Mouse (Mus musculus): ENCODE results near the gene Haus2. TPM values are rescaled to one million over a fixed set of nuclear protein-coding genes. Genes with fewer than 3 reads are reported as not detected.
"Not testable (repeated sequence)": the region's sequence is repeated elsewhere in the genome, so short reads cannot be mapped to it uniquely, and the experiment has no call there.

Gene Haus2
- total RNA-seq (2021): 14.8 and 15.5 TPM in 2 replicates
- long read RNA-seq, partial matches to known transcripts: 0 of 6 reads
- long read RNA-seq, other reads (novel, unspliced or antisense): 2 of 6 reads

GRCm38 (mm10) chr2:120608830-120609723 is at the start of gene Haus2, which contains the start of gene Lrrc57:
TSS of gene Haus2 (plus strand) at chr2:120609383.
TSS of gene Lrrc57 (minus strand) at chr2:120609520.
- peak; percentile 92 for DNase-seq

GRCm38 (mm10) chr2:120561524-120561923 is 47.7 kb upstream of the Haus2 start:
- no peak for DNase-seq

DNA sequence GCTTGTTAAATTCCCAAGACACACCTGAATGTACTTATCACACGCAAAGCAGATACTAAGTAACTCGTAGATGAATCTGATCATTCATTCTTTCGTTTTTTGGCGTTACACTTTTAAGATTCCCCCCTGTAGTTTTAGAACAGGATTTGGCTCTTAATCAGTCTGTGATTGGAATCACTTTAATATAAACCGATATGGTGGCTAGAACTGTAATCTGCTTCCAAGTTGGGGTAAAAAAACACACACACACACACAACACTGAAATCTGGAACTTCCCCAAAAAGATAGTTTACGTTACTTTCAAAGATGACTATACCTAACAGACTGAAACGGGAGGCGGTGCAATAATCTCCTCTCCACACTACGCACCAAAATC is 46.3 kb upstream of the Haus2 start:
- no peak for DNase-seq

- DNase-seq: peak; percentile 88
Observed at GRCm38 (mm10) chr2:120563235-120563990, 45.8 kb upstream of the Haus2 start, which contains the start of gene Zfp106. TSS of gene Zfp106 (minus strand) at chr2:120563843.

DNA sequence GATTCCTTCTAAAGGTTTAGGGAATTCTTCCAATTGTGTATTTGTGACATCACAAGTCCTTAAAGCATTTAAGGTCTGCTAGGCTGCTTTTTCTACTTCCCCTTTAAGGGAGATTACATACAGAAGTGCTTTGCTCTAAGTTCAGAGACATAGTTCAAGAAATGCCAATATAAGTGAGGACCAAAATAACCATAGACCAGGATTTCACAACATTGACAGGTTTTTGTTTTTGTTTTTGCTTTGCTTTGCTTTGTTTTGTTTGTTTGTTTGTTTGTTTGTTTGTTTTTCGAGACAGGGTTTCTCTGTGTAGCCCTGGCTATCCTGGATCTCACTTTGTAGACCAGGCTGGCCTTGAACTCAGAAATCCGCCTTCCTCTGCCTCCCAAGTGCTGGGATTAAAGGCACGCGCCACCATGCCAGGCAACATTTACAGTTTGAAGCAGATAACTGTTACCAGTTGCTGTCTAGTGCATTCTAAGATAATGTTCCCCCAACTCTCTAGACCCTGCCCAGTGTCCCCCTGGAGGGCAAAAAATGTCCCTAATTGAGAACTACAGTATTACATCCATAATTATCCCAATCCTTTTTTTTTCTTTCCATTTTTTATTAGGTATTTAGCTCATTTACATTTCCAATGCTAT is 44.5 kb upstream of the Haus2 start:
- not testable (repeated sequence) for DNase-seq

DNA sequence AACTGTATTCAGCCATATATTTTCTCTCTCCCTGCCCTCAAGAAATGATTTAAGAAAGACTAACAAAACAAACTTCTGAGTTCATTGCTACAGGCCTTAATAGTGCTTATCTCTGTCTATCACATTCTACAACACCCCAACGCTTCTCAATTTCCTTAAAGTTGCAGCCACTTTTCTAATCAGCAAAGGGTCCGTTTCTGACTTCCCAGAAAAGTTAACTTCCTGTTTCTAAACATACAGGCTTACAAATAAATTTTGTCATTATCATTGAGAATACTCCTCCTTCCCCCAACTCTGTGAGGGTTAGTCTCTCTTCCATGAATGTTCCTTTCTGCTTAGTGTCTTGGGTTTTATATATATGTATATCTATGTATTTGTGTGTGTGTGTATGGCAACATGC is 43.8 kb upstream of the Haus2 start:
- no peak for DNase-seq

DNA sequence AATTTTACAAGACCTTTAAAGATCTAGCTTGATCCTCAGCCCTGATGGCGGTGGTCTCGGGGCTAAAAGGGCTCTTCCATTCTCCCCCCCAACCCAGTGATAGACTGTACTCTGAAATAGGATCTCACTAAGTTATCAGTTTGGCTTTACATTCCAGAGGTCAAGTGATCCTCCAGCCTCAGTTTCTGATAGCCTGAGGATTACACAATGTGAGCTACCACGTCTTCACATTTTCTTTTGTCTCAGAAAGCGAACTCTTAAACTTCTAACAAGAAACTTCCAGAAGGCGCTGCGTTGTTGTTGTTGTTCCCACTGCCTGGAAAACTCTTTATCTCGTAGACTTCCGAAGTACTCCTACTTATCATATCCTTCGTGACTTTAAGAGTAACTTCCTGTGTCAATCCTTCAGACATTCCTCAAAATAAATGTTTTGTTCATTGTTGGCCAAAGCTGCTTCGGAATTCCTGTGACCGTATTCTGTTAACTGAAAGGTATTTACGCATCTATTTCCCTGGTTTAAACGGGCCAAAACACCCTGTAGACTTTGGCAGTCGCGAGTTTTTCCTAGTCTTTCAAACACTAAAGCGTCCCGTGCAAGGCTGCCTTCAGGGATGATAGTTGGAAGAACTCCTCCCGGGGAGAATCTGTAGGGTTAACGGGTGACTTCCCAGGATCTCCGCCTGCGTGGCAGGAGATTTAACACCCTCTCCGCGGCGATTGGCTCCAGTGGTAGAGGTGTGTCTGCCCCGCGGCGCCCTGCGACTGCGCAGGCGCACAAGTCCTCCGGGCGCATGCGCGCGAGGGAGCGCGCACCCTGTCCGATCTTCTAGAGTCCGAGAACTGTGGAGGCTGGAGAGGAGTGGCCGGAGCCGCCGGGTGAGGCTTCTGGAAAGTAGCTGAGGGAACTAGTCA is 42.0 kb upstream of the Haus2 start, which contains the start of gene Snap23:
Snap23 (plus strand) TSS at position 786 of the 912 bp plus-strand sequence.
- DNase-seq: peak; percentile 93

- no peak for DNase-seq
Observed at GRCm38 (mm10) chr2:120567798-120568320, 41.3 kb upstream of the Haus2 start.

GRCm38 (mm10) chr2:120571081-120571480 is 38.1 kb upstream of the Haus2 start:
- DNase-seq: no peak

DNA sequence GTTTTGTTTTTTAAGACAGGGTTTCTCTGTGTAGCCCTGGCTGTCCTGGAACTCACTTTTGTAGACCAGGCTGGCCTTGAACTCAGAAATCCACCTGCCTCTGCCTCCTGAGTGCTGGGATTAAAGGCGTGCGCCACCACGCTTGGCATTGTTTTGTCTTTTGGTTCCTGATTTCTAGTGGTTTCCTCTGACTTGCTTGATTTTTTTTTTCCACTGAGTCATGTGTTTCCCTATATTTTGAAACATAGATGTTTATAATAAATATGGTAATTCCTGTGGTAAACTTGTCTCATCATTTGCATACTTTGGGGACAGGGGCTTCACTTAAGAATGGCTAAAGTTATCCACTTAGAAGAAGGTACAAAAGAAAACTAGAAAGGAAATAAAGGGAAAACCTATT is 37.0 kb upstream of the Haus2 start:
- not testable (repeated sequence) for DNase-seq

- no peak for DNase-seq
Observed at GRCm38 (mm10) chr2:120575121-120575520, 34.1 kb upstream of the Haus2 start.

DNA sequence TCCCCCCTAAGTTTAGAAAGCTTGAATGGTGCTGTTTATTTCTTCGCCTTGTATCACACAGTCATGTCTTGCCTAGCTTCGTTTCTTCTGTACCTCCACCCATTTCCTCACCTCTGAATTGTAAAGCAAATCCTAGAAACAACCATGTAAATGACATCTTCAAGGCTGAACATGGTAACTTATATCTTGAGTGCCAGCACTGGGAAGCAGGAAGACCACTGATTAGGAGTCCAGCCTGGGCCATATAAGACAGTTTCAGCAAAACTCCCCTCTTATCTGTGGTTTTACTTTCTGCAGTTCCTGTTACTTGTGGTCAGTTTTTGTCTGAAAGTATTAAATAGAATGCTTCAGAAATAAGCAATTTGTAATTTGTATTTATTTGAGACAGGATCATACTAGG is 33.2 kb upstream of the Haus2 start:
- no peak for DNase-seq

GRCm38 (mm10) chr2:120577799-120578198 is 31.4 kb upstream of the Haus2 start:
- DNase-seq: no peak

DNA sequence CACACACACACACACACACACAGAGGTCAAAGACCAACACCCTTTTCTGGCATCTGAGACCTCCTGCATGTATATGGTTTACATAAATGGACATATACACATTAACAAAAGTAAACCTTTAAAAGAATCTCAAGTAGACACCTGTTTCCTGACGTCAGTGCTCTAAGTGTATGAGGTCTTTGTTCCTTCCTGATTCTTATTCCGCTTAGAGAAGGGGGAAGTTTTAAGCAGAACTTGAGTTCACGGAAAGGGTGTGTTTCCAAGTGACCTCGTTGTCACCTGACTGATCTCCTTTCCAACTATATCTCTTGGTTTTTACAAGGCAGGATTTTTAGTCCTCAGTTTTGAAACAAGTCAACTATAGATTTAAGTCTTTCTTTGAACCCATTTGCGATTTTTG is 30.9 kb upstream of the Haus2 start:
- DNase-seq: no peak

DNA sequence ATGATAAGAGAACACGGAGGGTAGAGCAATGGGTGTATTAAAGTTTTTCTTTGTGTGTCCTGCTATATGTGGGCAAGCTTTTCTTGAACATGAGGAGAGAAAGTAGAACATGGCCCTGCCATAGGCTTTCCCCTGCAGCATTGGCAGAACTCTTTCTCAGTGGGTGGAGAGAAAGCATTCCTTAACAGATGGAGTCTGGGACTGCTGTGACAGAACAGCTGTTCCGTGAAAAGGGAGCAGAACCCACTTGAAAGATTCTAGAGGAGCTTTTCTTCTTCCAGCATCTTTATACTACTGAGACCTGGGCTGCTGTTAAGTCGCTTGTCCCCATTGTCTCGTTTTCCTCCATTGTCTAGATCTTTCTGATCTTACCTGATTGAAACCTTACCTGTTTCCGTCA is 19.4 kb upstream of the Haus2 start:
- no peak for DNase-seq

- no peak for DNase-seq
Observed at GRCm38 (mm10) chr2:120592227-120592626, 17.0 kb upstream of the Haus2 start.

GRCm38 (mm10) chr2:120597734-120598133 is 11.4 kb upstream of the Haus2 start:
- no peak for DNase-seq

DNA sequence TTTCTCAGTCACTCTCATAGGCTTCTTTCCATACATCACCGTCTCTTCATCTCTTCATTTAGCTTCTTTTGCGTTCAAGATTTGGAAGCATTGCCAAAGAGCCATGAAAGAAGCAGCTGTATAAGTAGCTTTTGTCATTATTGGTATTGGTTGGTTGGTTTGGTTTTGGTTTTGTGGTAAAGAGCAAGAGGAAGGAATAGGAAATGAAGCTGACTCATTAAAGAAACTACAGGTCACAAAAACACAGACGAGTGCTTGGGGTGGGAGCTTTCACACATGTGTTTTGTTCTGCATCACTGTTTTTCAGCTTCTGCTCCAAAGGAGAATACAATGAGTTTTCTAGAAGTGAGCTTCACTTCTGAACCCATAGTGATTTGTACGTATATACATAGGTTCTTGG is 9.7 kb upstream of the Haus2 start:
- no peak for DNase-seq

- no peak for DNase-seq
Observed at GRCm38 (mm10) chr2:120606021-120606690, 3.0 kb upstream of the Haus2 start.

All from adrenal gland, postnatal 25 days (tissue).